Mouse (Mus musculus): ENCODE measurements around the gene Bicdl1.

GRCm38 (mm10) chr5:115632358-115632714 is 99.1 kb downstream of the Bicdl1 start:
- no peak for TF ChIP-seq CTCF (conservative IDR thresholded peaks at IDR 0.05; ENCODE audit: insufficient read depth, insufficient read length, low read depth, low read length)
- TF ChIP-seq POLR2A (IDR thresholded peaks at IDR 0.05; ENCODE audit: low read depth, low read length), result no peak

Data from kidney, adult 2 months (tissue).